Mouse (Mus musculus) splenic B cell, adult 2 months (primary cell): ENCODE results near the gene Urb1.
A peak's percentile ranks its signal among the peaks of the same experiment; 100 is the strongest.

Experiments
- DNase-seq: peaks from one replicate; pipeline ENCODE4 v3.0.0-alpha.2; 2011; ENCODE audit warnings: low read depth, low spot score
- H3K27me3 ChIP-seq: 2 replicates; pipeline ENCODE4 v1.6.1; 2012; ENCODE audit warnings: mild to moderate bottlenecking, low read length, moderate library complexity, mixed read lengths; ENCODE audit not compliant: control insufficient read depth, poor library complexity, insufficient read depth, severe bottlenecking
- H3K36me3 ChIP-seq: 2 replicates; pipeline ENCODE4 v1.6.1; 2012; ENCODE audit warnings: mild to moderate bottlenecking, low read length, moderate library complexity, mixed read lengths; ENCODE audit not compliant: control insufficient read depth, poor library complexity, insufficient read depth, severe bottlenecking

Urb1 gene

DNA sequence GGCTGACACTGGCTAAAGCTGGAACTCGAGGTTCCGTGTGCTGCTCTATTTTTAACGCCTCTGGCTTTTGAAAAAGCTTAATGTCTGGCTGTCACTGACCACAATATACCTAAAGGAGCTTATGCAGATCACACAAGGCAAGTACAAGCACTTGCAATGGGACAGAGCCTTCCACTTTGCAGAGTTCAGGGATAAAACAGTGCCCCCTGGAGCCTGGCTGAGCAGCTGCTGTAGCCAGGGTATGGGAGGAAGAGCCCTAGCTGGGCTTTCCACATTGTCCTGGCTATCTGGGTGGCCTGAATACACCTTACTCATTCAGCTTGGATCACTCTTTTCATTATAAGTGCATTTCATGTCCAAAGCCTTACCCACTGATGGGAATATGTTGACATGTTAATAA, 8.3 kb downstream of the Urb1 start:
- H3K36me3 ChIP-seq = peaks cover 2% of the 10 kb centered on the region

DNA sequence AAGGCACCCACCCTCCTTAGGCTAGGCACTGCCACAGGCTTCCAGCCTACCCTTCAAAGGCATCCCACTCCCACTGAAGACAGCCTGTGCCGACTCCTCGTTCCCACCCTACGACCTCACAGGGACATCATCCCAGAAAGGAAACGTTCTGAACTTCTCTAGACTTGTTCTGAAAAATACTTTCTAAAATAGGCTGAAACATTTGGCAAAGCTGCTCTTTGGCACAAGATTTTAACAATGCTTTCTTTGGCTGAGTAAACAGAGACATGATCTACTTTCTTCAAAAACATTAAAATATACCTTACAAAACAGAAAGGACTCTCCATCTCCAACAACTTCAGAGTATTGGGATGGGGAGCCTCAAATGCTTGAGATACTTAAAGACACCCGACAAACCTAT, 9.0 kb downstream of the Urb1 start:
- no peaks in the 10 kb centered on the region for H3K27me3 ChIP-seq
- H3K36me3 ChIP-seq = peaks cover 2% of the 10 kb centered on the region
- no peak for DNase-seq

More for the DNA sequence above, 8.3 kb downstream of the Urb1 start:
- DNase-seq = peak; percentile 7
- no peaks in the 10 kb centered on the region for H3K27me3 ChIP-seq

DNA sequence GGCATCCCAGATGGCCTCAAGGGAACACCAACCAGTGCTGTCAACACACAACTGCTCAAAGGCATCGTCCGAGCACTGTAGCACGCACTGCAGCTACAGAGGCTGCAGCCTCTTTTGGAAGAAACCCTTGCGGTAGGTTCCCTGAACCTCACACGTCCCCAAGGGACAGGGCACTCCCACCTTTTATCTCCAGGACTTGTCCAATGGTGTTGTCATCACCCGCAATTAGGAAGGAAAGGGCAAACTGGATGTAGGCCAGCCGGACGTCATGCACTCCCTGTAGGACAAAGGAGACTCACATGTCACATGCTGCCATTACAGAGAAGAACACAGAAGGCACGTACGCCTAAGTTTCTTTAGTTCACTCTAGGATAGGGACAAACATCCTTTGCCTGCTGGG, 10.4 kb downstream of the Urb1 start:
- Histone ChIP-seq H3K27me3 (no peaks in the 10 kb centered on the region), H3K36me3 (peaks cover 2% of the 10 kb centered on the region)
- no peak for DNase-seq

DNA sequence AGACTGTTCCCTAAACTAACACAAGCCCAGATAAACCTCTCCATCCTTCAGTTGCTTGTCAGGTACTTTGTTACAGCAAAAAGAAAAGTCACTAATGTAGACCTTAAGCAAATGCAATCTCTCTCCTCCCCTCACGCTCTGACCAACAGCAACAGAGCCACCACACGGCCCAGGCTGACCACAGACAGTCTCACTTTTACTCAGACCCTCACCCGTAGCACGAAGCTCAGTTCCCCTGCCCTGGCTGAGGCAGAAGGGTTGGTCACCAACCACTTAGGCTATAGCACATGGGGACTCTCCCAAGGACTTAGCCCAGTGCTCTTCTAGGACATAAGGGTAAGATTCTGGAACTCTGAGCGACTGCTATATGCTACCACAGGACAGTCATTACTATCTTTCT, 11.4 kb downstream of the Urb1 start:
- no peak for DNase-seq
- Histone ChIP-seq H3K36me3 (peaks cover 2% of the 10 kb centered on the region; the same call in 1 of the 2 replicates), H3K27me3 (no peaks in the 10 kb centered on the region)

DNA sequence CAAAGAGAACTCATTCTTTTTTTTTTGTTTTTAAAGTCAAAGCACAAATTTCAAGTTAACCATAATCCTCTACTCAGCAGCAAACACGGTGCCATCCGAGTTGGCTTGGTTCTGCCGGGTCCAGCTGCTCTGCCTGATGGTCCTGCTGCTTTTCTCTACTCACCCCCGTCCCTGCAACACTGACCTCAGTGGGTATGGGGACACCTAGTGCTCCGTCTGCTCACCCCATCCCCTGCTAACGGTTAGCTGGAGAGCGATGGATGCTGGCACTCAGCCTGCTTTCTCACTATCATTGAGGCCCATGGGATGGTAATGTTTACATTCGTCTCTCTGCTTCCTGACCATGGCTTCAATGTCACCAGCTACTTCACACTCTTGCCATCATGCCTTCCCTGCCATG, 11.8 kb downstream of the Urb1 start:
- H3K36me3 ChIP-seq = peaks cover 2% of the 10 kb centered on the region; the same call in 1 of the 2 replicates
- H3K27me3 ChIP-seq = no peaks in the 10 kb centered on the region
- no peak for DNase-seq

GRCm38 (mm10) chr16:90794708-90795107, 15.5 kb downstream of the Urb1 start:
- Histone ChIP-seq H3K36me3 (peaks cover 3% of the 10 kb centered on the region; the same call in 1 of the 2 replicates), H3K27me3 (no peaks in the 10 kb centered on the region)
- DNase-seq = no peak

GRCm38 (mm10) chr16:90792500-90792899, 17.7 kb downstream of the Urb1 start:
- DNase-seq = no peak
- peaks cover 6% of the 10 kb centered on the region for H3K36me3 ChIP-seq
- H3K27me3 ChIP-seq = no peaks in the 10 kb centered on the region

DNA sequence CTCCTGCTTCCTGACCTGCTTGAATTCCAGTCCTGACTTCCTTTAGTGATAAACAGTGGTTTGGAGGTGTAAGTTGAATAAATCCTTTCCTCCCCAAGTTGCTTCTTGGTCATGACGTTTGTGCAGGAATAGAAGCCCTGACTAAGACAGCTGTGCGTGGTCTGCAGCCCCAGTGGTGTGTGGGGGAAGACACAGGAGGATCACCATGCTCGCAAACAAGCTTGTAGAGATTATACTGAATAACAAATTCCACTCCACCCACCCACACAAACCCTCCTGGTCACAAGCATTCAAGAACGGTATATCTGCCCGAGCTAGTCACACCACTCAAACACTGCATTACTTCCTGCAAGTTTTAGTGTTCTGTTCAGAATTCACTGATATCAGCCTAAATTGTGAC, 18.1 kb downstream of the Urb1 start:
- no peaks in the 10 kb centered on the region for H3K27me3 ChIP-seq
- peaks cover 6% of the 10 kb centered on the region for H3K36me3 ChIP-seq
- no peak for DNase-seq

DNA sequence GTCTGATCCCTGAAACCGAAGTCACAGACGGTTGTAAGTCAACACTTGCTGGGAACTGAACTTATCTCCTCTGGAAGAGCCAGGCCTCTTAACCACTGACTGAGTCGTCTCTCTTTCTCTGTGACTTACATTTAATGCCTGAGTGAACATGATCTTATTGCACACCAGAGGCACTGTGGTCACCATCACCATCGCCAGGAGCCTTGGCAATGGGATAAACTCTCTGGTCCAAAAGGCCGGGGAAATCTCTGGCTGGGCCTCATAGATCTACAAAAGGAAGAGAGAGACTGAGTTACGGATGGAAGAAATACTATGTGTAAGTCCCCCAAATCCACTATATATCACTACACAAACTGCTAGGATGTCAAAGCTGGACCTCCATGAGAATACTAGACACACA, 19.3 kb downstream of the Urb1 start:
- Histone ChIP-seq H3K36me3 (peaks cover 6% of the 10 kb centered on the region), H3K27me3 (no peaks in the 10 kb centered on the region)
- no peak for DNase-seq

DNA sequence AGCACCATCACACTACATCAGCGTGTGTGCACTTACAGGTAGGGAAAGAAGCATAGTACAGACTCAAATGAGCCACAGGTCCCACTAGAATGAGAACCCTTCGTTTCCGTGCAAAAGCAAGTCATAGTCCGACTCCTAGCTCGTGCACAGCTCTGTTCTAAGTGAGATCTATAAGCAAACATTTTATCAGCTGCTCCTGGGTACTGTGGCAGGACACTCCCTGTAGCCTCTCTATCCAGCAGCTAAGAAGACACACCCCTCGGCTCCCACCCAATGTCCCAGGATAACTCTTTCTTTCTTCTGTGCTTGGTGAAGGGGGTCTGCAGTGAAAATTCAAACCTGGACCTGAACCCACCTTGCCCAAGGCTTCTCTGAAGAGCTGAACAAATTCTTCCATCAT, 21.6 kb downstream of the Urb1 start:
- Histone ChIP-seq H3K27me3 (no peaks in the 10 kb centered on the region), H3K36me3 (peaks cover 6% of the 10 kb centered on the region)
- no peak for DNase-seq

DNA sequence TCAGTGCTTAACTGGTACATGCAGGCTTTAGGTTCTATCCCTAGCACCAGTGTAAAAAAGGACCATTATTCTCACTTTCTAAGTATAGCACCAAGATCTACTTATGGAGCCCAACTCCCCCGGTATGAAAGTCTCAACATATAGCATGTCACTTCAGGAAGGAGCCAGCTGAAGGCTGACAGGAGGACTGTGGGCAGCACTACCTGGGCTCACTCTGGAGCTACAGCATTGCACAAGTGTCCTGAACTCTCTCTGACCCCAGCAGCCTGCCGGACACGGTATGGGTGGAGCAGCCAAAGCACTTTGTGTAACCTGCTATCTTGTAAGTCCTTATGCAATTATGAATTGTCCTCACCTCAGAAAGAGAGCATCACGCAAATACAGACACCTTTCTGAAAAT, 25.0 kb downstream of the Urb1 start:
- DNase-seq = no peak
- Histone ChIP-seq H3K27me3 (no peaks in the 10 kb centered on the region), H3K36me3 (peaks cover 5% of the 10 kb centered on the region)

DNA sequence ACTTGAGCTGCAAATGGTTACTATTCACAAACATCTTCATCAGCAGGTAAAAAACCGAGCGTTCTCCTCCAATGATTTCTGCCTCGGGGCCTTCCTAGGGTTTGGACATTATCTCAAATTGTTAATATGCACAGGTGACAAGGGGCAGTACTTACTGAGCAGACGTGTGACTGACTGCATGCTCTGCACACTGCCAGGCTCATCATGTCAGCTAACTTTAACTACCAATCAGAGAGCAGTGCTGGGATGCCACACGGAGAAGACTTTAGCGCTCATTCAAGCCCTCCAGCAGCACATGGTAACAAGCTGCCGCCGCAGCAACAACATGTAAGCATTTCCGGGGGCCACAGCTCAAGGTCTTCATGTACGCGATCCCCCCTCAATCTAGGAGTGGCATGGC, 26.9 kb downstream of the Urb1 start:
- H3K36me3 ChIP-seq = peaks cover 12% of the 10 kb centered on the region
- DNase-seq = no peak

GRCm38 (mm10) chr16:90779783-90780182, 30.4 kb downstream of the Urb1 start:
- no peaks in the 10 kb centered on the region for H3K27me3 ChIP-seq
- DNase-seq = no peak
- peaks cover 12% of the 10 kb centered on the region for H3K36me3 ChIP-seq

More for the DNA sequence above, 26.9 kb downstream of the Urb1 start:
- no peaks in the 10 kb centered on the region for H3K27me3 ChIP-seq

- DNase-seq = no peak
- Histone ChIP-seq H3K27me3 (no peaks in the 10 kb centered on the region), H3K36me3 (peaks cover 14% of the 10 kb centered on the region)
These were observed 34.2 kb downstream of the Urb1 start for GRCm38 (mm10) chr16:90775946-90776520.

- peaks cover 8% of the 10 kb centered on the region for H3K36me3 ChIP-seq
- H3K27me3 ChIP-seq = no peaks in the 10 kb centered on the region
- no peak for DNase-seq
These were observed 35.6 kb downstream of the Urb1 start for GRCm38 (mm10) chr16:90774646-90775045.

- Histone ChIP-seq H3K36me3 (peaks cover 5% of the 10 kb centered on the region), H3K27me3 (no peaks in the 10 kb centered on the region)
- DNase-seq = no peak
These were observed 36.0 kb downstream of the Urb1 start for GRCm38 (mm10) chr16:90774216-90774615.
